Mouse (Mus musculus): ENCODE results near the gene Gas2l1. TPM values are rescaled to one million over a fixed set of nuclear protein-coding genes. Genes with fewer than 3 reads are reported as not detected.

Gas2l1 gene
- total RNA-seq, 2 experiments from 2014 or later: 19.0 to 21.2 TPM

DNA sequence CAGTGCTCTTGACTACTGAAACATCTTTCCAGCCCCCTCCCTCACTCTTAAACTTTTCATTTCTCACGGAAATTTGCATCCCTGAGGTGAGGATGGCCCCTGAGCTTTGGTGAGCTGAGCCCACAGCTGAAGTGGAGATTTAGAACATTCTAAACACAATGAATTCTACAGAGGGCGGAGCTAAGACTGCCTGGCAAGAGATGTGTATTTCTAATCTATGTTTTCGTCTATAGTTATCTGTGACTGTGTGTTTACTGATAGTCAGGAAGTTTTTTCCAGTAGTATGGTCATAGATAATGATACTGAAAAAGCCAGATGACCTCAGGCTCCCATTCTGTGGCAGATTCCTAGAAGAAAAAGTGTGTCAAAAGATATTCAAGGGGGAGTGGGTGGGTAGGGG lies 56.3 kb downstream of the Gas2l1 start:
- no peak for DNase-seq (ENCODE audit: low spot score)
- intact Hi-C loops (cut with DNase I): no loop called here

DNA sequence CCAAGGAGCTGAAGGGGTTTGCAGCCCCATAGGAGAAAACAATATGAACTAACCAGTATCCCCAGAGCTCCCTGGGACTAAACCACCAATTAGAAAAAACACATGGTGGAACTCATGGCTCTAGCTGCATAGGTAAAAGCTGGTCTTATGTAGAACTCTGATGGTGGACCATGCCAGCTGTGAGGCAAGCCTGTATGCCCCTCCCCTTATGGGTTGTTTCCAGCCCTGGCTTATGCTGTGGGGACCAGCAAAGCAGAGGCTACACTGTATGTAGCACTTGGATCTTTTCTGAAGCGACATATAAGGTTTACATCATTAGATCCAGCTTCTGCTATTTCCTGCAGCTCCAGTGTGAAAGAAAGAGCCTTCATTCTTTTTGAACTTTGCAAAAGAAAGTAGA lies 57.9 kb downstream of the Gas2l1 start:
- intact Hi-C loops (cut with DNase I): no loop called here
- DNase-seq (ENCODE audit: low spot score): no peak

DNA sequence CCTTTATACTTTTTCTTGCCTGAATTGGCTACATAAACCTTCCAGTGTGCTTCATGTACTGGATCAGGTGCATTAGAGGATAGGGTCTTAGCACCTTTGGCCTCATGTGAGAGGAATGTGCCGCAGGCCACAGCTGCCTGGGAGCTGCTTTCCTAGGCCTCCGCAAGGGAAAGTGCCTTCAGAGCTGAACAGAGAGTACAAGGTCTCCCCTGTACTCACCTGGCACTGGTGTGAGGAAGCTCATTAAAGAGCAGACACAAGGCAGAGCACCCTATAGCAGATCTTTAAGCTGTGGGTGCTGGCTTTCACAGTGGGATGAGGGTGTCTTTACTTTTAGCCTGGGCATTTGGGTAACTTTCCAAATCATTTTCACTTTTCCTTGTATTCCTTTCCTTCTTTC lies 59.6 kb downstream of the Gas2l1 start:
- no peak for DNase-seq (ENCODE audit: low spot score)
- intact Hi-C loops (cut with DNase I): no loop called here

Small RNA genes lying within 50 kb of the gene (microRNA-seq; reads per million reads assigned to microRNA genes)
- gene Gm47296: not detected

Other genes starting within 250 kb of the Gas2l1 start
- 10 to 100 TPM; 81.5 to 83.6 TPM for gene Nf2, start 215.8 kb downstream of the Gas2l1 start, total RNA-seq (2021)
- under 1 TPM; 0.70 to 0.86 TPM for gene Nipsnap1, start 191.4 kb downstream of the Gas2l1 start, total RNA-seq (2021)
- gene Thoc5, start 170.0 kb downstream of the Gas2l1 start, total RNA-seq (2021): 10 to 100 TPM; 16.3 to 16.9 TPM
- not detected for gene Nefh, start 117.3 kb downstream of the Gas2l1 start, total RNA-seq (2021)
- 10 to 100 TPM; 53.1 to 58.1 TPM for gene Ap1b1, start 78.5 kb downstream of the Gas2l1 start, total RNA-seq (2021)
- gene Rasl10a, start 7.2 kb downstream of the Gas2l1 start, total RNA-seq (2021): 1 to 10 TPM; 2.4 to 5.3 TPM
- gene Rhbdd3, start 33.6 kb upstream of the Gas2l1 start, total RNA-seq (2021): 10 to 100 TPM; 21.4 to 21.6 TPM
- 10 to 100 TPM; 95.7 to 96.0 TPM for gene Ewsr1, start 33.9 kb upstream of the Gas2l1 start, total RNA-seq (2021)
- 1 to 10 TPM; 2.1 to 2.2 TPM for gene Emid1, start 86.9 kb upstream of the Gas2l1 start, total RNA-seq (2021)
- 10 to 100 TPM; 72.5 to 78.8 TPM for gene Kremen1, start 196.2 kb upstream of the Gas2l1 start, total RNA-seq (2021)